Mouse (Mus musculus) liver, postnatal 0 days (tissue): ENCODE data around the gene 1700029P11Rik. TPM values are rescaled to one million over a fixed set of nuclear protein-coding genes. Genes with fewer than 3 reads are reported as not detected.

Source experiments
- ATAC-seq: fragments of 200-750 bp; cut with Nextera tagmentation; 2 replicates; pipeline ENCODE4 v1.8.0; 2017; ENCODE audit warnings: mild to moderate bottlenecking, moderate library complexity
- DNase-seq: peaks from one replicate; pipeline ENCODE4 v3.0.0-alpha.2; 2016
- H3K27ac ChIP-seq: fragments of 300-500 bp; sonication (generic); 2 replicates; pipeline ENCODE4 v1.5.1; 2014; ENCODE audit warnings: antibody characterized with exemption, moderate library complexity, mild to moderate bottlenecking, low read depth
- H3K27me3 ChIP-seq: fragments of 300-500 bp; sonication (generic); 2 replicates; pipeline ENCODE4 v1.6.1; 2014; ENCODE audit warnings: low read length, control low read depth, mixed read lengths; ENCODE audit not compliant: insufficient read depth
- H3K36me3 ChIP-seq: fragments of 300-500 bp; sonication (generic); replicated peaks from 2 replicates; pipeline ENCODE4 v1.6.1; 2014; ENCODE audit warnings: mild to moderate bottlenecking, control low read depth, low read length, moderate library complexity, mixed read lengths; ENCODE audit not compliant: insufficient read depth
- H3K4me1 ChIP-seq: fragments of 300-500 bp; sonication (generic); 2 replicates; pipeline ENCODE4 v1.6.1; 2014; ENCODE audit warnings: antibody characterized with exemption, mild to moderate bottlenecking, control low read depth; ENCODE audit not compliant: insufficient read depth
- H3K4me2 ChIP-seq: fragments of 300-500 bp; sonication (generic); 2 replicates; pipeline ENCODE4 v1.6.1; 2014; ENCODE audit warnings: low read depth, mild to moderate bottlenecking, low read length, moderate library complexity, mixed read lengths
- H3K4me3 ChIP-seq: fragments of 300-500 bp; sonication (generic); 2 replicates; pipeline ENCODE4 v1.5.1; 2014; ENCODE audit warnings: low read depth, low read length
- H3K9ac ChIP-seq: fragments of 300-500 bp; sonication (generic); replicated peaks from 2 replicates; pipeline ENCODE4 v1.6.1; 2014; ENCODE audit warnings: mild to moderate bottlenecking, moderate library complexity
- H3K9me3 ChIP-seq: fragments of 300-500 bp; sonication (generic); 2 replicates; pipeline ENCODE4 v1.6.1; 2016; ENCODE audit warnings: mild to moderate bottlenecking, control low read depth, low read length, mixed read lengths
- CTCF ChIP-seq: sonication (generic); IDR thresholded peaks from 2 replicates; pipeline ENCODE4 v1.5.1; 2016; ENCODE audit warnings: antibody characterized with exemption, low read depth
- EP300 ChIP-seq: IDR thresholded peaks from 2 replicates; pipeline ENCODE4 v1.6.1; 2016; ENCODE audit warnings: antibody characterized with exemption, low read depth, mild to moderate bottlenecking
- WGBS: fragments of 180-500 bp; shearing (Covaris S2); extraction: QIAGEN DNeasy Blood & Tissue Kit; methylation state at CpG from one replicate; pipeline ENCODE4 v1.1.7; 2014; ENCODE audit not compliant: insufficient replicate concordance; 5-methylcytosine and 5-hydroxymethylcytosine counted together
- polyA plus RNA-seq: library from polyadenylated mRNA; unstranded; fragments of >200 nt; fragmentation: Nextera tagmentation; extraction: Ambion mirVana; gene quantifications from 2 replicates; pipeline ENCODE4 v1.2.1, GENCODE M21; 2015

1700029P11Rik gene
- polyA plus RNA-seq, 1 experiment from 2014 or later, result not detected

DNA sequence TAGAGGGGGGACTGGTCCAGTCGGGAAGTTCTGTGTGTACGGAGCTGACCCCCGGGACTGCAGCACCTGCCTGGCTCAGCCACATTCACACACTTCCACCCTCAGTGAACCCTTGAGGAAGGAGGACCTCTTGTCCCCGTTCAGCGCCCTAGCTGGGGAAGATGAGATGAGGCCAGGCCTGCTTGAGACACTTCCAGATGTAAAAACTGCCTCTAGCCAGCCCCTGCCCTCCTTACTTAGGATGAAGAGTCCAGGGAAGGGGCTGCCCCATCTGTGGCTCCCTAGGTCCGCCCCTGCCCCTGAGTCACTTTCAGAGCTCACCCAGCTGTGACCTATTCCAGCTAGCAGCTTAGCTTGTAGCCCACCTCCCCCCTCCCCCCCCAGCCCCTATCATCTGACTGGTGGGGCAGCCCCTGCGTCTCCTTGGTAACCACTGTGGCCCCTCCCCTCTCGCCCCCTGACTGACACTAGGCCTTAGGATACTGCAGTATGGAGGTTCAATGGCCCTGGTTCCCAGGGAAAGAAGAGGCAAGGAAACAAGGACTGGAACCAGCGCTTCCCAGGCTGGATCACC lies 37.1 kb upstream of the 1700029P11Rik start:
- H3K36me3 ChIP-seq, result no peaks in the 10 kb centered on the region
- no peak overlapping the region for H3K27ac ChIP-seq
- no peaks in the 10 kb centered on the region for H3K27me3 ChIP-seq
- no peak overlapping the region for H3K4me3 ChIP-seq
- 43% methylated on average over 9 of the region's 9 CpGs for WGBS
- H3K9ac ChIP-seq, result no peak overlapping the region
- TF ChIP-seq CTCF (no peak), EP300 (no peak)
- H3K4me2 ChIP-seq, result no peak overlapping the region
- DNase-seq (no peak), ATAC-seq (no peak)
- H3K9me3 ChIP-seq, result no peaks in the 10 kb centered on the region
- no peaks in the 10 kb centered on the region for H3K4me1 ChIP-seq

GRCm38 (mm10) chr15:81949076-81949475 lies 31.3 kb upstream of the 1700029P11Rik start:
- Histone ChIP-seq H3K36me3 (0 out of 2 replicates have a peak, but pooled peaks cover 5% of the 10 kb centered on the region), H3K9ac (no peak overlapping the region), H3K4me3 (no peak overlapping the region), H3K9me3 (no peaks in the 10 kb centered on the region), H3K27me3 (no peaks in the 10 kb centered on the region), H3K4me2 (no peak overlapping the region), H3K4me1 (no peaks in the 10 kb centered on the region), H3K27ac (no peak overlapping the region)
- ATAC-seq (no peak), DNase-seq (no peak)
- WGBS, result 68% methylated on average over 10 of the region's 10 CpGs
- no peak for TF ChIP-seq CTCF
- TF ChIP-seq EP300, result no peak

- DNase-seq (no peak), ATAC-seq (no peak)
- no peaks in the 10 kb centered on the region for H3K27me3 ChIP-seq
- H3K4me2 ChIP-seq, result no peak overlapping the region
- no peak overlapping the region for H3K9ac ChIP-seq
- TF ChIP-seq EP300, result no peak
- no peak for TF ChIP-seq CTCF
- H3K4me3 ChIP-seq, result no peak overlapping the region
- peaks cover 9% of the 10 kb centered on the region; the same call in 1 of the 2 replicates for H3K36me3 ChIP-seq
- no peaks in the 10 kb centered on the region for H3K4me1 ChIP-seq
- WGBS, result 76% methylated on average over 11 of the region's 11 CpGs
- H3K27ac ChIP-seq, result no peak overlapping the region
- H3K9me3 ChIP-seq, result no peaks in the 10 kb centered on the region
Measured at GRCm38 (mm10) chr15:81949476-81950131, 30.7 kb upstream of the 1700029P11Rik start.

- H3K27ac ChIP-seq, result no peak overlapping the region
- TF ChIP-seq EP300 (no peak), CTCF (no peak)
- no peaks in the 10 kb centered on the region for H3K9me3 ChIP-seq
- ATAC-seq (no peak), DNase-seq (no peak)
- no peaks in the 10 kb centered on the region for H3K27me3 ChIP-seq
- no peak overlapping the region for H3K4me3 ChIP-seq
- H3K9ac ChIP-seq, result no peak overlapping the region
- peaks cover 10% of the 10 kb centered on the region; the same call in 1 of the 2 replicates for H3K36me3 ChIP-seq
- no peak overlapping the region for H3K4me2 ChIP-seq
- no peaks in the 10 kb centered on the region for H3K4me1 ChIP-seq
- 79% methylated on average over 5 of the region's 5 CpGs for WGBS
Measured at GRCm38 (mm10) chr15:81950716-81951115, 29.6 kb upstream of the 1700029P11Rik start.

DNA sequence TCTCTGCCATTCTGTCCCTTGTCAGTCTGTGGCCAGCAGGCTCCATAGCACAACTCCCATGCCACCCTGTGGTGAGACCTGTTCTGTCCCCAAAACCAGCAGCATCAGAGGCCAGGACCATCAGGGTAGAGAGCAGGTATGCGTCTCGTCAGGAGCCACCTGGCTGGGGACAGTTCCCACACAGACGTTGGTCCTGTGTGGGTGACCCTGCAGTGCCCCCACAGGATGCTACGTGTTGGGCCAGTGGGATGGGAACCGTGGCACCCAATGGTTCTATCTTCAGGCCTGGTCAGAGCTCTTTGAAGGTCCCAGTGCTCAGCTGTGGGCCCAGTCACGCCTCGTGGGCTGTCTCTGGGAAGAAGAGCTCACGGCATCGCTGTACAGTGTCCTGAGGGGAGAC lies 29.2 kb upstream of the 1700029P11Rik start:
- DNase-seq, result no peak

DNA sequence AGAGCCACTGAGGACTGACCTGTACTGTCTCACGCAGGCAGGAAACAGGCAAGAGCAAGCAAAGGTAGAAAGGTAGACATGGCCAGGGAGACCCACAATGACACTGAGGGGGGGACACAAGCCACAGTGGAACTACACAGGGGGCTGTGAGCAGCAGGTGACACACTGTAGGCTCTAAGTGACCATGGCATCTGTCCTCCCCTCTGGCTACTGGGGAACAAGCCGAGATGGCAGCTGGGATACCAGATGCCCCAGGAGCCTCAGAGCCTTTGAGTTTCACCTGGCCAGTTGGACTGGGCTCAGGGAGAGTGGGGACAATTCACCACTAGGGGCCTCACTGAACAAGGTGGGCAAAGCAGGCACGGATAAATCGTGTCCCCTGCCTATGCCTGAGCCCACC lies 28.0 kb upstream of the 1700029P11Rik start:
- ATAC-seq, result no peak
- no peaks in the 10 kb centered on the region for H3K4me1 ChIP-seq
- no peak overlapping the region for H3K27ac ChIP-seq
- H3K9ac ChIP-seq, result no peak overlapping the region
- H3K9me3 ChIP-seq, result no peaks in the 10 kb centered on the region
- peaks cover 10% of the 10 kb centered on the region; the same call in 1 of the 2 replicates for H3K36me3 ChIP-seq
- no peak for DNase-seq
- 82% methylated on average over 4 of the region's 4 CpGs for WGBS
- TF ChIP-seq CTCF (no peak), EP300 (no peak)
- no peak overlapping the region for H3K4me3 ChIP-seq
- no peaks in the 10 kb centered on the region for H3K27me3 ChIP-seq
- no peak overlapping the region for H3K4me2 ChIP-seq

More for the DNA sequence above, 29.2 kb upstream of the 1700029P11Rik start:
- Histone ChIP-seq H3K4me1 (no peaks in the 10 kb centered on the region), H3K4me3 (no peak overlapping the region), H3K9ac (no peak overlapping the region), H3K9me3 (no peaks in the 10 kb centered on the region), H3K4me2 (no peak overlapping the region), H3K36me3 (peaks cover 10% of the 10 kb centered on the region; the same call in 1 of the 2 replicates), H3K27ac (no peak overlapping the region), H3K27me3 (no peaks in the 10 kb centered on the region)
- 92% methylated on average over 9 of the region's 9 CpGs for WGBS
- TF ChIP-seq EP300 (no peak), CTCF (0 out of 2 replicates have a peak, but pooled peaks have one; percentile 13)
- ATAC-seq, result no peak
